Mouse (Mus musculus) thymus, adult 2 months (tissue): ENCODE data around the gene Gm17581. TPM values are rescaled to one million over a fixed set of nuclear protein-coding genes. Genes with fewer than 3 reads are reported as not detected.
"Not testable (repeated sequence)": the region's sequence is repeated elsewhere in the genome, so short reads cannot be mapped to it uniquely, and the experiment has no call there.

Experiments
- DNase-seq: peaks from one replicate; pipeline ENCODE4 v3.0.0; 2021
- H3K27ac ChIP-seq: fragments of 200-500 bp; 2 replicates; pipeline ENCODE4 v1.5.1; 2012; ENCODE audit warnings: low read length, control low read depth; ENCODE audit not compliant: control insufficient read depth, insufficient read depth
- H3K27me3 ChIP-seq: fragments of 200-500 bp; 2 replicates; pipeline ENCODE4 v1.6.1; 2012; ENCODE audit warnings: mild to moderate bottlenecking, low read length, moderate library complexity, mixed read lengths; ENCODE audit not compliant: control insufficient read depth, insufficient read depth
- H3K36me3 ChIP-seq: fragments of 200-500 bp; 2 replicates; pipeline ENCODE4 v1.6.1; 2012; ENCODE audit warnings: mild to moderate bottlenecking, low read length, moderate library complexity; ENCODE audit not compliant: control insufficient read depth, insufficient read depth
- H3K4me1 ChIP-seq: fragments of 200-500 bp; replicated peaks from 2 replicates; pipeline ENCODE4 v1.6.1; 2012; ENCODE audit warnings: low read length; ENCODE audit not compliant: control insufficient read depth, insufficient read depth
- H3K4me3 ChIP-seq: fragments of 200-500 bp; 2 replicates; pipeline ENCODE4 v1.5.1; 2012; ENCODE audit warnings: mild to moderate bottlenecking, low read length, control low read depth, moderate library complexity; ENCODE audit not compliant: control insufficient read depth, insufficient read depth
- CTCF ChIP-seq: fragments of 200-500 bp; IDR thresholded peaks from 2 replicates; pipeline ENCODE4 v1.5.1; 2012; ENCODE audit warnings: mild to moderate bottlenecking, control low read depth, low read length, moderate library complexity, borderline replicate concordance; ENCODE audit not compliant: control insufficient read depth, poor library complexity, insufficient read depth; ENCODE audit errors: extremely low read depth
- POLR2A ChIP-seq: fragments of 200-500 bp; IDR thresholded peaks from 2 replicates; pipeline ENCODE4 v1.6.1; 2012; ENCODE audit warnings: mild to moderate bottlenecking, low read length, control low read depth, moderate library complexity; ENCODE audit not compliant: control insufficient read depth, poor library complexity, insufficient read depth; ENCODE audit errors: extremely low read depth
- WGBS: fragments of 180-500 bp; shearing (Covaris S2); methylation state at CpG from one replicate; pipeline ENCODE4 v1.1.7; 2018; 5-methylcytosine and 5-hydroxymethylcytosine counted together
- polyA plus RNA-seq: library from polyadenylated mRNA; depleted of rRNA; stranded (reverse); fragments of >200 nt; gene quantifications from 2 replicates; pipeline ENCODE4 v1.2.3, GENCODE M21; 2012

Gene Gm17581
- polyA plus RNA-seq, 1 experiment: not detected

DNA sequence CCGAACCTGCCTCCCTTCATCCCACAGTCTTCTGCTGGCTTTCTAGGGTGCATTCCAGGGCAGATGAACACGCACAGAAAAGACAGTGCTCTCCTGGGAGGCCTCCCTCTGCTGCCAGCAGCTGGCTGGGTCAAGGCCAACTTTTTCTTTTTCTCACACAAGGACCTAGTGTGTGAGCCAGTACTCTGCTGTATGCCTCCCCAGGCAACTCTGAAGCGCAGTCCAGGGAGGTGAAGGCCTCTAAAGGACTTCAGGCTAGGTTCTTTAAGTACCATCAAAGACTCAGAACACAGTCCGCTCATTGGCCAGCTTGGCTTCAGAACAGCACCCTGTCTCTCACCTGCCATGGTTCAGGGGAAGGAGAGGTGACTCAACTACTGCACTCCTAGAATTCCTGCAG lies 28.4 kb downstream of the Gm17581 start:
- Histone ChIP-seq H3K27me3 (no peaks in the 10 kb centered on the region), H3K27ac (no peak overlapping the region), H3K4me3 (no peak overlapping the region), H3K36me3 (peaks cover 31% of the 10 kb centered on the region), H3K4me1 (no peaks in the 10 kb centered on the region)
- WGBS: 94% methylated on average over 4 of the region's 4 CpGs
- no peak for DNase-seq
- no peak for TF ChIP-seq POLR2A
- no peak for TF ChIP-seq CTCF

DNA sequence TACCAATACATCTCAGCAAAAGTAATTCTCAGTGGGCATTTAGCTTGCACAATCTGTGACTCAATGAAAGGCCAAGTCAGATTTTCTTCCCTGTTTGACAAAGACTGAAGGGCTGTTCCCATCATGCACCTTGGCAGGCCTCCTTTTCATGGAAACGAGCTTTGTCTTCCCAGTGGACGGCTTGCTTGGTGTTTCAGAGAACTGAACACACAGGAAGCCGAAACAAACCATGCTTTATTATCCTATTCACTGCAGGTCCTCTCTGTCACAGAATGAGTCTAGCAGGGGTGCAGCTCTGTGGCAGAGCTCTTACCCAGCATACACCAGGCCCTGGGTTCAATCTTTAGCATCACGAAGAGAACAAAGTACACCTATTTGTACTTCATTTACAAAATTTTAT lies 32.0 kb downstream of the Gm17581 start:
- Histone ChIP-seq H3K4me3 (no peak overlapping the region), H3K27ac (no peak overlapping the region), H3K4me1 (no peaks in the 10 kb centered on the region), H3K27me3 (no peaks in the 10 kb centered on the region), H3K36me3 (peaks cover 33% of the 10 kb centered on the region)
- 91% methylated on average over 4 of the region's 4 CpGs for WGBS
- no peak for DNase-seq
- TF ChIP-seq CTCF: no peak
- TF ChIP-seq POLR2A: no peak

DNA sequence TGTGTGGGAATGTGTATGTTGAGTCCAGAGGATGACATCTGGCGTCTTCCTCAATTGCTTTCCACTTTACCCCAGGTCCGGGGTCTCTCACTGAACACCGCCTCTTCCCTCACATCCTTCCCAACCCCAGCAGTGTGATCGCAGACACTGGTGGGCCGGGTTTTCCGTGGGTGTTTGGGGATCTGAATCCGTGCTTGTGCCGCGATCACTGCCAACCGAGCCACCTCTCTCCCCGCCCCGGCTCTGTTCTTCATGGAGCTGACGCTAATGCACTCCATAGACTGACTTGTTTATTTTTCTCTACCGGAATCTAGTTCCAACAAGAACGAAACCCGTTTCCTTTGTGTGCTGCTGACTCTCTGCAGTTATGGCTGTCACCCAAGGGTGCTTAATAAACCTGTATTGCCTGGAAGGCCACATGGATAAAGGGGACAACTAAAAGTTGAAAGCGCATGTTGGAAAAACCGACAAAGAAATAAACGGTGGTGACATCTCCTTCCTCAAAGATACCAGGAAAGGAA lies 34.2 kb downstream of the Gm17581 start:
- no peak for TF ChIP-seq POLR2A
- no peak for TF ChIP-seq CTCF
- WGBS: 97% methylated on average over 19 of the region's 19 CpGs
- H3K27ac ChIP-seq: no peak overlapping the region
- DNase-seq: no peak
- H3K27me3 ChIP-seq: no peaks in the 10 kb centered on the region
- peaks cover 27% of the 10 kb centered on the region for H3K36me3 ChIP-seq
- H3K4me1 ChIP-seq: no peaks in the 10 kb centered on the region; the same call in 1 of the 2 replicates
- no peak overlapping the region for H3K4me3 ChIP-seq

DNA sequence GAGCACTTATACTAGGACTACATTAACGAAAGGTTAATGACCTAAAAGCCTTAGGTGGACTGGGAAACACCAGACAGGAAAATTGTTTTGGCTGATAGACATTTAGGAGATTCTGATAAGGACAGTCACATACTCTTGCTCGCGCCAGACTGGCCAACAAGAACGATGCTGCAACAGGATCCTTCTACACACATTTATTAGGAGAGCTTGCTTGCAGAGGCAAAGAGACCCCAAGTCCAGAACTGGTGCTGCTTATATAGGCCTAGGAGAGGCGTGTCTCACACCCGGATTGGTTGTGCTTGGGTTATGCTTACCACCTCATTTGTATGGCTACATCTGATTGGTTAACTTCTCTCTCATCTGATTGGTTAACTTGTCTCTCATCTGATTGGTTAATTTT lies 37.2 kb downstream of the Gm17581 start:
- not testable (repeated sequence) for H3K27me3 ChIP-seq, H3K4me3 ChIP-seq, H3K4me1 ChIP-seq, DNase-seq, H3K27ac ChIP-seq
- peaks cover 13% of the 10 kb centered on the region; the same call in 1 of the 2 replicates for H3K36me3 ChIP-seq
- 96% methylated on average over 6 of the region's 6 CpGs for WGBS

DNA sequence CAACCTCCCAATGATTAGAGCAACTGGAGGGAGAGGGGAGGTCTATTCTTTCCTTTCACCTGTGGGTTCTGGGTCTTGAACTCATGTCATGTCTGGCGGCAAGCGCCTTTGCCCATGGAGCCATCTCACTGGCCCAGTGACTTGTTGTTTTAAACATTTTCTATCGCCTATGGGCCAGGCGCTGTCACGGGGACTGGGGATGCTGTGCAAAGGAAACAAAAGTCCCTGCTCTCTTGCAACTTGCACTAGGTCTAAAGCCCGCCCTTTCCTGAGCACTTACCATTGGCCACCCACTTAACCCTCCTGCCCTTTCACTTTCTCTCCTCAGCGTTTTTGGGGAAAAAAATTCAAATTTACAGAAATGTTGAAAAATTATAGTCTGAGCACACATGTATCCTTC lies 38.8 kb downstream of the Gm17581 start:
- DNase-seq: no peak
- peaks cover 8% of the 10 kb centered on the region; the same call in 1 of the 2 replicates for H3K36me3 ChIP-seq
- 32% methylated on average over 7 of the region's 7 CpGs for WGBS
- H3K27me3 ChIP-seq: no peaks in the 10 kb centered on the region
- no peaks in the 10 kb centered on the region; the same call in 1 of the 2 replicates for H3K4me1 ChIP-seq
- no peak overlapping the region for H3K4me3 ChIP-seq
- TF ChIP-seq CTCF (no peak), POLR2A (no peak)
- no peak overlapping the region for H3K27ac ChIP-seq

DNA sequence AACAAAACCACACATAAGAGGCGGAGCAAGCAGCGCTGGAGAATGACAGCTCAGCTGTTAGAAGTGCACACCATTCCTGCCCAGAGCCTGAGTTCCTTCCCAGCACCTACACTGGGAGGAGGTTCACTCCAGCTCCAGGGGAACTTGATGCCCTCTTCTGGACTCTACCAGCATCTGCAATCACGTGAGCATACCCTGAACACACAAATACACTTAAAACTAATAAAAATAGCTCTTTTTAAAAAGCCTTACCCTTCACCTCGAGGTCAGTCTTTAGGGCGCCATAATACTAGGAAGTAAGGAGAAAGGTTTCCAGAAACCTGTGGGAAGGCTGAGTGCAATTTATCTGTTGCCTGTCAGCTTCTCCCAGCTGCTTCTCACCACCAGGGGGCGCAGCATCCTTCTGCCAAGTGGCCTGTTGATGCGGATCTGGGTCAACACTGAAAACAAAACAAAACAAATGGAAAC lies 39.5 kb downstream of the Gm17581 start:
- Histone ChIP-seq H3K27me3 (no peaks in the 10 kb centered on the region), H3K4me1 (no peaks in the 10 kb centered on the region; the same call in 1 of the 2 replicates), H3K27ac (no peak overlapping the region), H3K4me3 (no peak overlapping the region), H3K36me3 (0 out of 2 replicates have a peak, but pooled peaks cover 1% of the 10 kb centered on the region)
- no peak for TF ChIP-seq POLR2A
- TF ChIP-seq CTCF: peak; percentile 75
- WGBS: 26% methylated on average over 7 of the region's 7 CpGs
- peak; percentile 86 for DNase-seq

DNA sequence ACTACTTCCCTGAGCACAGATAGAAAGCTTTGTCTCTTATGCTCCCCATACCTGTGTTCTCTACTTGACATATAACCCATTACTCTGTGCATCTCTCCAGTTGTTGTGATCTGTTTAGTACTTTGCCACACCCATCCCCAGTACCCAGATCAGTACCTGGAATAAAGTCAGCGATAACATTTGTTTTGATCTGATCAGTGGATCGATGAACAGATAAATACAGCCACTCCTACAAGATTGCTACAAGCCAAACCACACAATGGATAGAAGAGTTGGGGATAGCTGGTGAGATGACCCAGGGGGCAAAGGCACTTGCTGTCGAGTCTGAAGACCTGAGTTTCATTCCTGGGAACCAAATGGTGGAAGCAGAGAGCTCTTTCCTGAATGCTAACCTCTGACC lies 40.4 kb downstream of the Gm17581 start:
- H3K27ac ChIP-seq: no peak overlapping the region
- H3K27me3 ChIP-seq: no peaks in the 10 kb centered on the region

More for the DNA sequence above, 40.4 kb downstream of the Gm17581 start:
- TF ChIP-seq POLR2A: no peak
- no peak for TF ChIP-seq CTCF
- 90% methylated on average over 3 of the region's 3 CpGs for WGBS
- peaks cover 2% of the 10 kb centered on the region for H3K4me1 ChIP-seq
- no peaks in the 10 kb centered on the region for H3K36me3 ChIP-seq
- no peak overlapping the region for H3K4me3 ChIP-seq
- DNase-seq: no peak
